Mouse (Mus musculus): ENCODE results near the gene Gm42878. TPM values are rescaled to one million over a fixed set of nuclear protein-coding genes. Genes with fewer than 3 reads are reported as not detected.

Gene Gm42878
- not detected for total RNA-seq (2021)
- long read RNA-seq, result 0 reads

GRCm38 (mm10) chr5:121544910-121545792, at the start of gene Gm42878, which contains the start of gene Adam1a:
TSS of gene Gm42878 (minus strand) at chr5:121545482.
TSS of gene Adam1a (minus strand) at chr5:121545482.
- DNase-seq (ENCODE audit: low spot score in 2 of 2), result no peak

- DNase-seq (ENCODE audit: low spot score in 2 of 2), result no peak
Observed at GRCm38 (mm10) chr5:121594714-121595313, 49.5 kb upstream of the Gm42878 start.

DNA sequence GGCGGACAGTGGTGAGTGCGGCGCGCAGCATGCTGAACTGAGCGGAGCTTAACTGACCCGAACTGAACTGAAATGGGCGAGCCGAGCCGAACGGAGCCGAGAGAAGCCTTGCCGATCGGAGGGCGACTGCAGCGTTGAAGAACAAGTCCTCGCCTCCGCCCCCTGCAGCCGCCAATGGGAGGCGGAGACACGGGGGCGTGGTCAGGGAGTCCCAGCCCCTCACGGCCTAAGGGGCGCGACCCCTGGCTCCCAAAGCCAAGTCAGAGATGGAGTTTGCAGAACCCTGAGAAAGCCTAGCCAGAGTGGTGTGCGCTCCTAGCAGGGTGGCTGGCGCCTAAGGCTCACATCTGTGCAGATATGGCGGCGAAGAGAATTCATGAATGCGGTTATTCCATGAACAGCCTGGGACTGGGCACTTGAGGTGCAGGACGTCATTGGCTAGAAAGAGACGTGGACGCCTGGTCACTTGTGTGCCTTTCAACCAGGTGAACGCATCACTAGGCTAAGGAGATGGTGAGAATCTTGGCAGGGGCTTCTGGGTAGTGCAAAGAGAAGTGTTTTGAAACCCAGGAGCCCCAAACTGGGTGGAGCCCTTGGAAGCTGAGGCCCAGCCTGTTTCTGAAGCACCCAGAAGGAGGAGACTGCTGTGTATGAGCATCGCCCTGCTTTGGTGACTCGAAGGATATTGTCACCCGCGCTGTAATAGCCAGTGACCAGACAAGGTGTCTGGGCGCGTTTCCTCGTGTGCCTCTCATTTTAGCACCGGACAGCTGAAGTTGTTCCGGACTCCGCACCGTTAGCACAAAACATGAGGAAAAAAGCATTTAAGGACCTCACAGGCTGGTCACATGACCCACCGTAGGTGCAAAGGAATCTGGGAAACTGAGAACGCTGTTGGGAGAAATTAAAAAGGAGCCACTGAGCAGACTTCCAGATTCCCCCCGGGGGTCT, 48.4 kb upstream of the Gm42878 start, which contains the start of gene Aldh2:
Gene Aldh2, minus strand, starts transcription at position 374 of the 951 bp plus-strand sequence.
- DNase-seq (ENCODE audit: low spot score in 2 of 2), result peak; percentile 58 to 74

DNA sequence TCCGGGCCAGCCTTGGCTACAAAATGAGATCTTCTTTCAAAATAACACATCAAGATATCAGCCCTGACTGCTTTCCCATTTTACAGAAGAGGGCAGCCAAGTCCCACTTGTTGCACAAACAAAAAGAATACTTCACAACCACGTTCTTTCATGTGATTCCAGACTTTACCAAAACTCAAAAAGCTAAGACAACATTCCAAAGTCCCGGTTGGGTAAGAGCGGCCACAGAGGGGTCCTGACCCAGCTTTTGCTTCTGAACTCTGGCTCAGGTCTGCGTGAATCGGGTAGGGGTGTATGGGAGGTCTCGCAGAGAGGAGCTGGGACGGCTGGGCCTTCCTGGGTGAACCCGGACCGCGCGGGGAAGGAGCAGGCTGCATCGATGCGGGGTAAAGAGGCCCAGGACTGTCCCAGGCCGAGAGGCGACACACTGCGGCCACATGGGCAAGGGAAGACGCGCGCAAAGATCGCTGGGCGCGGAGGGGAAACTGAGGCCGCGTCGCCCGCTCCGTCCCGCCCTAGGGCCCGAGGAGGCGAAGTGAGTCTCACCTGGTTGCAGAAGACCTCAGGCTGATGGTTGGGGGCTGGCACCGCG, 47.6 kb upstream of the Gm42878 start:
- no peak for DNase-seq (ENCODE audit: low spot score in 2 of 2)

DNA sequence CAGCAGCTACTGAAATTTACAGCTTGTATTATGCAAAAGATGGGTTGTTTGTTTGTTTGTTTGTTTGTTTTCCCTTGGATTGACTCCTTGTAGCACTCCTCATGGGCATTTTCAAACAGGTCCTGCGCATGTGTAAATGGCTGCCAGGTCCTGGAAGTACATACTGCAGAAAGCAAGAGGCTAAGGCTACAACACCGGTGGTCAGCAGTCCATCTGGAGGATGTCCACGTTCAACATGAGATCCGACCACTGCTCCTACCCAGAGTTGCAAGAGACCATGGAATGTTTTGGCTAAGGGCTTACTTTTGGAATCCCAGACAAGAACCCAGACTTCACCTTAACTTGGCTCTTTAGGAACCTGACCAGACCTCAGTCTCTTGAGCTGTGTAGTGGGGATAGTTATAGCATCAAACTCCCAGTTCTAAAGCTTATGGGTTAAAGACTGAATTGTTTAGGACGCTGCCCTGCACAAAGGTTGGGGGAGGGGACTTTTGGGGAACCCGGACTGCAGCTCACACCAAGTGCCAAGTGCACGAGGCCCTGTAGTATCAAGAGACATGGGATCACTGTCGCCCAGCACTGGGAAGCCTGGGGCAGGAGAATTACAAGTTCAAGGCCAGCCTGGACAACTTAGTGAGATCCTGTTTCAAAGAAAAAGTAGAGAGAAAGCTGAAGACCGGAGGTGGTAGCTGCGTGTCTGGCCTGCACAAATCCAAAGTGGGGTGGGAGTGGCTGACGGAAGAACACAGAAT, 47.0 kb upstream of the Gm42878 start:
- DNase-seq (ENCODE audit: low spot score in 2 of 2), result no peak

- peak in 1 of 2 experiments; percentile 30 for DNase-seq (ENCODE audit: low spot score in 2 of 2)
Observed at GRCm38 (mm10) chr5:121591417-121592063, 46.3 kb upstream of the Gm42878 start.

GRCm38 (mm10) chr5:121589928-121590327, 44.6 kb upstream of the Gm42878 start:
- no peak for DNase-seq (ENCODE audit: low spot score in 2 of 2)

DNA sequence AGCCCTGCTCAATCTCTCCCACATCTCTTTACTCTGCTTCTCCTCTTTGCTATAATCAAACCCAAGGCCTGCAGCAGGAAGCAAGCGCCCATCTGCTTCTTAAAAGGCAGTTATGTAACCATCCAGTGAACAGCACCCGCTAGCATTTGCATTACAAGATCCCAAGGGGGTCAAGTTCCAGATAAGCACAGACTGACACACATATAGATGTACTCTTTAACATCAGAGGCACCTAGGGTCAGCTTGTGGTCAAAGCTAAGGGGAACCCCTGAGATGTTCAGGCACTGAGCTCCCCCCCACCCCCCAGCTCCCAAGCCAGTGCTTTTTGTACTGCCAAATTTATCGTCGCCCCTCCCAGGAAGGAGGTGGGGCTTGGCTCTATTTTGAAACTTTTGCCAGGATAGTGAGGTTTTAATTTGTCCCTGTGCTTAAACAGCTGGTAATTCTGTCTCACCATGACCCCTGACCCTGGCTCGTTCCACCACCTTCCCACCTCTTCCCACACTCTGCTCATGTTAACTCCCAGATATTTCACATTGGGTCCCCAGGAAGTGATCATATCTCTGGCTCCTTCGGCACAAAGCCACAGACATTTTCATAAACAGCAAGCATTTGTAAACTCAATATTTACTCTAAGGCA, 41.2 kb upstream of the Gm42878 start:
- peak; percentile 69 to 85 for DNase-seq (ENCODE audit: low spot score in 2 of 2)

DNA sequence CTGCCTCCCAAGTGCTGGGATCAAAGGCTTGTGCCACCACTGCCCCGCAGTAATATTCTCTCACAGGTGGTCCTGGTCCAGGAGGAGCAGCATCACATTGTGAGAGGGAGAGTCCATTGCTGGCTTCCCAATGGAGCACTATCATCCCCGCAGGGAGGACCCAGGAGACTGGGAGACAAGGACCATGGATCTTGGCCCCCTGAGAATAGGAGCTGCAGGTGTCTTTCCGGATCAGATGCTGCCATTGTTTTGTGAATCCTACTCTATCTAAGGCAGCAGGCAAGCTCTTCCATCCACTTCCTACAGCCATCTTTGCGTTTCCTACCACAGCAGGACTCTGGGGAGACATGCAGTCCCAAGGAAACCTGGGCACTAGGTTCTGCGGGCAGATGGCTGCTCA, 40.4 kb upstream of the Gm42878 start:
- peak in 1 of 2 experiments; percentile 21 for DNase-seq (ENCODE audit: low spot score in 2 of 2)

GRCm38 (mm10) chr5:121585005-121585404, 39.7 kb upstream of the Gm42878 start:
- no peak for DNase-seq (ENCODE audit: low spot score in 2 of 2)

DNA sequence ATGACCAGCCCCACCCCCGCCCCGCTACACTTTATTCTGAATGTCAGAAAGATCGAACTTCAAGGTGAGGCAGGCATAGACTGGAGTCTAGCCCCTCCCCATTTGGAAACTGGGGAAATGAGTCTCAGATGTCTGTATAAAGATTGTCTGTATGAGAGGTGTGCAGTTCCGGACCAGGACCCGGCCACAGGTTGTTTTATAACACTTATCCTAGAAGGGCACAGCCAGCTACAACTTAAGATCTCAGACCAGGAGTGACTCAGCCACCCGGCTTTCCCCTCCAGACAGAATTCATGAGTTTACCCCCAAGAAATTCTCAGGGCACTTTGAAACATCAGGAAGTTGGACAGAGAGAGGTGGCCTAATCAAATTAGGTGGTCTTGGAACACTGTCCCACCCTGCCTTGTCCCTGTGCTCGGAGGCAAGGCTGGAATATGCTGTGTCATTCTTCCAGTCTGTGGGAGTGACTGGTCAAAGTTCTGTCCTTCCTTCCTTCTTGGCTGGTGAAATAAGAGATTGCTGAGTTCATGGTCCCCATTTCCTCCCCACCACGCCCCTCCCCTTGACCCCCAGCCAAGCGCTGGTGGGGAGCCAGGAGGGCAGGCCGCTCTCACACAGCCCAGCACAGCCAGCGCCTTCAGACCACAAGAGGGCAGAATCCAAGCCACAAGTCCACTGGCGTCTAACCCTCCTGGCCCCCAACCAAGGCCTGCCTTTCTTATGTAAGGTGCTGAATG, 38.7 kb upstream of the Gm42878 start:
- peak; percentile 31 to 57 for DNase-seq (ENCODE audit: low spot score in 2 of 2)

- DNase-seq (ENCODE audit: low spot score in 2 of 2), result no peak
Observed at GRCm38 (mm10) chr5:121581945-121582344, 36.7 kb upstream of the Gm42878 start.

GRCm38 (mm10) chr5:121576927-121577488, 31.7 kb upstream of the Gm42878 start:
- DNase-seq (ENCODE audit: low spot score in 2 of 2), result no peak

- DNase-seq (ENCODE audit: low spot score in 2 of 2), result no peak
Observed at GRCm38 (mm10) chr5:121575867-121576266, 30.6 kb upstream of the Gm42878 start.

DNA sequence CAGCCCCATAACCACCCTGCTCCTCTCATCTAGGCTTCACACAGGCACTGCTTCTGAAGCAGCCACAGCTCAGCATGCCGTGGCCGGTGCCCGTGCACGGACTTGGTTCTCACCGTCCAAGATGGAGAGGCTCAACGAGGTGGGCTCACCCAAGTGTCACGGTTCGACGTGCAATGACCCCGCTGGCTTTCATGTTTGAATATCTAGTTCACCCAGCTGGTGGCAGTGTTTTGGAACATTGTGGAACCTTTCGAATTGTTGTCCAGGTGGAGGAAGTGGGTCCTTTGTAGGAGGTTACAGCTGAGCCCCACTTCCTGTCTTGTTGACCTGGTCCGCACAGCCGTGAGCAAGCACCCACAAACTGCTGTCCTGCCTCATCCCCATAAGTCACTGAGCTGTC, 28.9 kb upstream of the Gm42878 start:
- no peak for DNase-seq (ENCODE audit: low spot score in 2 of 2)

DNA sequence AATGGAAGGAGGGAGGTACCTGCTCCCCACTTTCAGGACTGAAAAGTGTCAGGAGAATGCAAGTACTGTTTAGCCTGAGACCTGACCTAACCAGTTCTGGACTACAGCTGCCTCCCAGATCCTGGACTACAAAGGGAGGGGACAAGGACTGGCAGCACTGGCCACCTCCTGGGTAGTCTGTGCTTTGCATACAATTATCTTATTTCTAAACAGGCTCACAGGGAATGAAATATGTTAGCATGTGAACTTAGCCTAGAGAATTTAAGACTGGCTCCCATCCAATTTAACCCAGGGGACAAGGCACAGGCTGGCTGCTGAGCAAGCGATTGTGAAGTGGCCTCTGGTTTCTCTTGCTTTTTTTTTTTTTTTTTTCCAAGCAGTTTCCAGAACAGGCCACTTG, 25.5 kb upstream of the Gm42878 start:
- no peak for DNase-seq (ENCODE audit: low spot score in 2 of 2)

DNA sequence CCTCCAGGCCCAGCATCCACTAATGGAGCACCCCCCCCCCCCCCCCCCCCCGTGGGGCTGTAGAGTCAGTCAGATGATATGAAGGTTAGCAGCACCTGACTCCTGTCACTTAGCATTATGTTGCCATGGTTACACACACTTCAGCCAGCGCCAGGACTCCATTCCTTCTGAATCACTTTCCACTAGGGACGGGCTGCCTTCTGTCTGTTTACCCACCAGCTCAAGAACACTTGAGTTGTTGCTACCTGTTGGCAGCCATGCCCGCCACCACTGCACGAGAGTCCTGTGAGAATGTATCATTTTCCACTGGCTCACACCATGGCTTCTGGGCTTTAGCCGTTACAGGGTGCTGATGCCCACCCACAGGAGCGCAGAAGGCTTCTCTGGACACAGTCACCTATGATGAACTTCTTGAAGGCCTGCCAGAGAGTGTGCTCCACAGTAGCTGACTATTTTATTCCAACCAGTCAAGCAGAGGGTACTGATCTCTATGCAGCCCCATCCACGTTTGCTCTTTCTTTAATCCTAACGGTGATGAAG, 24.7 kb upstream of the Gm42878 start:
- DNase-seq (ENCODE audit: low spot score in 2 of 2), result no peak

All from layer of hippocampus, adult 18-20 months (tissue).